Mouse (Mus musculus): Measurements from ENCODE around the gene Olfr1141.

Olfr1141 gene

DNA sequence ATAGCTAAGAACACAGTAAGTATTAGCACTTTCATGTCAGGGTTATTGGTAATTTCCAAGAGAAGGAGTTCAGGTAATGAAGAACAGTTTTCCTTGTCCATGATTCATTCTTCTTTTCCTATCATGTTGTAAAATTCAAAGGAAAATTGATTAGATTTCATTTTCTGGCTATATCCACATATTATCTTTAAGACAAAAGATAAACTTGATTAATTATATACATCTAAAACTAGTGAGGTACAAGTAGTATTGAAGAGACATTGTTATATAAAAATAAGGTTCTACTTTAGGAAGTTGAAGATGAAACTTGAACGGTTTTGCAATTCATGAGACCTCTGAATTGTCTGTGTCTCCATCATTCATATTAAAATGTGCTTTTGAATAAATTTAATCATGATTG lies at the start of gene Olfr1141:
Olfr1141 (minus strand) TSS at position 101 of the 400 bp plus-strand sequence.
- DNase-seq (ENCODE audit: low spot score): no peak

DNA sequence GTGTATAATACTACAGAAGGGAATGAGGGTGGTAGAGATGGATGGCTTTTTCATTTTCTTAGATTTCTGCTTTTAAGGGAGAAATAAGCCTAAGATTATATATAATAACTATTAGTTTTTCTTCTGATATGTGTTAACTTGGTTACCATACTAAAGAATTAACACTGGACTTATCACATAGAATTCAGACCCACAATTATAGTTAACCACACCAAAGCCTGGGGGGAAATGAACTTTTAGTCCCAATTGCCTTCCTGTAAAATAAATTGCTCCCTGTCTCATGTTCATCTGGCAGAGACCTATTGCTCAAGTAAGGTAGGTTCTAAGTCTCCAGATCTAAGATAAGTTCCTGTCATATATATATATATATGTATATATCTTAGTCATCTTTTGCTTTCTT lies 46.5 kb upstream of the Olfr1141 start, which contains the start of gene Olfr1143:
Olfr1143 (plus strand) TSS at position 301 of the 400 bp plus-strand sequence.
- no peak for DNase-seq (ENCODE audit: low spot score)

DNA sequence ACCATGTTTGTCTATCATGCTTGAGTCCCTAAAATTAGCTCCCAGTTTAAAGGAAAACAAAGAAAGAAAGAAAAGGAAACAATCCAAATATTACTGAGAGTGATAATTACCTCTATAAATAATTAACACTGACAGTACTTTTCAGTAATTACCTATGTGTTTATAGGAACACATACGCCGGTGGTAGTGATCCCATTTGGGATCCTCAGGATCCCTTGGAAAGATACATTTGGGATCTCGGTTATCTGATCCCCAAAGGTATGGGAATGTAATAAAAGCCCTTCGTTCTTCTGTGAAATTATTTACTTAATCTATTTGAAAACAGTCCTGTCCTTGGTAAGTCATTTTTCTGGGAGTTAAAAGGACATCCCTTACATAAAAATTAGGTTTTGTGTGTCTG lies 25.4 kb upstream of the Olfr1141 start, which contains the start of gene Olfr152:
Olfr152 (plus strand) TSS at position 301 of the 400 bp plus-strand sequence.
- no peak for DNase-seq (ENCODE audit: low spot score)

DNA sequence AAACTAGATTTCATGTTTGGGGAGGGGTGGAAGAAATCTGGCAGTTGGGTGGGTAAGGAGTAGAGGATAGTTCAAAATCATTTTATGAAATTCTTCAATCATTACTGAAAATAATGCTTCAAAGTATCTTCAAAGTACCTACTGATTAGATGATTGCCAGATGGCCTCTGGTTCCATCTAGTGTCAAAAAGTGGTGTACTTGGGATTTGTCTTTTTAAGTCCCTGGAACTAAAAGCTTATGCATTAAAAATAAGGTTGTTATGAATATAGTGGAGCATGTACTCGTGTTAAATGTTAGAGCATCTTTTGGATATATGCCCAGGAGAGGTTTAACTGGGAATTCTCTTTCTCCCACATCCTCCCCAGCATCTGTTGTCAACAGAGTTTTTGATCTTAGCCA lies 22.4 kb upstream of the Olfr1141 start:
- no peak for DNase-seq (ENCODE audit: low spot score)

DNA sequence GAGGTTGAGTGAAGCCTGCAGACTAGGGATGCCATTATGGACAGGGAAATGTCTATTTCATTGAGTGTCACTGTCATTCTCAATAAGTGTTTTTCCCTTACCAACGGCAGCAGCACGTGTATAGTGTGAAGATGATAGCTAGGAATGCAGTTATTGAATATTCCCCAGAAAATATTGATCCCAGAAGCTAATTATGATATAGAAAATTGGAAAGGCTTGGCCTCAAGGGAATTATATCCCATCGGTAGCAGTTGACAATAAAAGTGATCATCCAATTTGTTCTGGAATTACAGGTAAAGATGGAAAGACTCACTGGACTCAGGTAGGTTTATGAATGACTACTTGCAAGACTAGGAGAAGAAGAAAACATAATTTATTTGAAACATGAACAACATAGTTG lies 10.3 kb downstream of the Olfr1141 start, which contains the start of gene Olfr1140:
Olfr1140 (plus strand) TSS at position 301 of the 400 bp plus-strand sequence.
- DNase-seq (ENCODE audit: low spot score): no peak

DNA sequence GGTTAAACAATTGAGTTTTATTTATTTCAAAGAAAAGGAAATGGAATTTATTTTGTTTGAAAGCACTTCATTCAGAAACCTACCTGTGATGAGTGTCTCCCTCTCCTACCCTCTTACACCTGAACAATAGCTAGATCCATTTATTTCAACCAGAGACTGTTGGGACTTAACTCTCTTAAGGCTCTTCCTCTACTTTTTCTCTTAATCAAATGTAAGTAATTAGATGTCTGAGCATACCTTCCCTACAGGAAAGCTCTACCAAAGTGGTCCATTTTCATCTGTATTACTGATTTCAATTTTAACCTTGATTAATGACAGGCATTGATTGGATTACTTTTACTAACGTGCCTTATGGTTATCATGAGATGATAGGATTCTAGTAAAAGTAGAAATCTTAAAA lies 13.9 kb downstream of the Olfr1141 start, which contains the start of gene Olfr1138:
Olfr1138 (minus strand) TSS at position 101 of the 400 bp plus-strand sequence.
- no peak for DNase-seq (ENCODE audit: low spot score)

DNA sequence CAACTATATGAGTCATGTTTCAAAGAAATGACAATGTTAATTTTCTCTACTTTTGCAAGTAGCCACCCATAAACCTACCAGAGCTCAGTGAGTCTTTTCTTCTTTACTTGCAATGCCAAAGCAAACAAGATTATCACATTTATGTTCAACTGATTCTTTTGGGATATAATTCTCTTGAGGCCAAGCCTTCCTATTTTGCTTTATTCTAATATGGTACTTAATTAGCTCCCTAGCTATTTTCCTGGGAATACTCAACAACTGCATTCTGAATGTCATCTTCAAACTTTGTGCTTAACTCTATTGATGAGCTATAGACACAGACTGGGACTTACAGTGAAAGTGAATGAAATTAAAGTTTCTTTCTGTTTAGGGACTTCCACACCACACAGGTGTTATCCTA lies 40.7 kb downstream of the Olfr1141 start, which contains the start of gene Olfr1137:
Olfr1137 (minus strand) TSS at position 101 of the 400 bp plus-strand sequence.
- DNase-seq (ENCODE audit: low spot score): no peak
